Mouse (Mus musculus): ENCODE measurements at regions not wholly inside any gene's neighbourhood (a gene's known extent, or its start where the extent isn't known, plus 50 kb on each side); places are given as distances from the start of the nearest gene placed in this dataset.
A peak's percentile ranks its signal among the peaks of the same experiment; 100 is the strongest.

DNA sequence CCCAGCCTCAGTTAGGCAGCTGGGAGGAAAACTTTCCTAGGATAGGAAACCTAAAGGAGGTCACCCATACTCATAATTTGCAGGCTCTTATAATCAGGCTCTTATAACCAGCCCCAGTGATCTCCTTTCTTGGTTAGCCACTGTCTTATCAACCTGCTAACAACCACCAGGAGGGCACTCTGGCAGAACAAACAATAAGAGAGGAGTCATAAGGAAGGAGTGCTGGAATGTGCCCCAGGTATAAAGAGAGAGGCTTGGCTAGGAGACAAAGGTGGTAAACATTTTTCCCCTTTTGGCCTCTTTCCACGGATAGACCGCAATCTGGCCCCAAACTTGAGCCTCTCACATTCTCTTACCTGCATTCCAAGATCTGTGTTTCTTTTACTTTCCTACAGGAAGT, 189.4 kb upstream of the Acvr2a start:
- Histone ChIP-seq H3K4me3 (replicated peaks; ENCODE audit: low read length) (no peak overlapping the region), H3K9ac (ENCODE audit: low read length) (no peak overlapping the region), H3K36me3 (ENCODE audit: control insufficient read depth, insufficient read depth, low read length) (no peaks in the 10 kb centered on the region), H3K9me3 (replicated peaks; ENCODE audit: control insufficient read depth, low read length) (no peaks in the 10 kb centered on the region), H3K27ac (ENCODE audit: low read length) (peak overlapping the region; percentile 9; the same call in 1 of the 2 replicates), H3K27me3 (ENCODE audit: control insufficient read depth, insufficient read depth, low read length) (no peaks in the 10 kb centered on the region), H3K4me2 (ENCODE audit: low read depth, low read length) (no peak overlapping the region), H3K4me1 (ENCODE audit: control insufficient read depth, insufficient read depth, low read length) (peaks cover 10% of the 10 kb centered on the region; the same call in 1 of the 2 replicates)
- 35% methylated on average over 2 of the region's 2 CpGs for WGBS
- peak; percentile 64; the same call in 1 of the 2 replicates for ATAC-seq (ENCODE audit: insufficient read depth, low FRiP score)

DNA sequence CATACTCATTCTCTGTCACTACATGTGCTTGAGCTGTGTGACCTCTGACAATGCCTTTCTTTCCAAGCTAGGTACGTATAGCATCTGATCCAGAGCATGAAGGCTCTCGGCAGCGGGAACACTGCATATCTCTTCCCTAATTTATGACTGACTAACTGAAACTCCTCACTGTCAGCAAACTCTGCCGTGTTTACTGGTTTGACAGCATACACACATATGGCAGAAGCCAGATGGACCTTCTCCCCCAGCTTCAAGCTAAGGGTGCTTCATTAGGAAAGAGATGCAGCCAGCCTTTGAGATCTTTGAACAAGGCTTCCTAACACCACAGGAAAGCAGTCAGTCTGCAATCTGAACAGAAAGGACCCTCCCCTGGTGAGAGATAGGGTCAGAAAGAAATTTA, 186.9 kb upstream of the Acvr2a start:
- WGBS = 51% methylated on average over 4 of the region's 4 CpGs

DNA sequence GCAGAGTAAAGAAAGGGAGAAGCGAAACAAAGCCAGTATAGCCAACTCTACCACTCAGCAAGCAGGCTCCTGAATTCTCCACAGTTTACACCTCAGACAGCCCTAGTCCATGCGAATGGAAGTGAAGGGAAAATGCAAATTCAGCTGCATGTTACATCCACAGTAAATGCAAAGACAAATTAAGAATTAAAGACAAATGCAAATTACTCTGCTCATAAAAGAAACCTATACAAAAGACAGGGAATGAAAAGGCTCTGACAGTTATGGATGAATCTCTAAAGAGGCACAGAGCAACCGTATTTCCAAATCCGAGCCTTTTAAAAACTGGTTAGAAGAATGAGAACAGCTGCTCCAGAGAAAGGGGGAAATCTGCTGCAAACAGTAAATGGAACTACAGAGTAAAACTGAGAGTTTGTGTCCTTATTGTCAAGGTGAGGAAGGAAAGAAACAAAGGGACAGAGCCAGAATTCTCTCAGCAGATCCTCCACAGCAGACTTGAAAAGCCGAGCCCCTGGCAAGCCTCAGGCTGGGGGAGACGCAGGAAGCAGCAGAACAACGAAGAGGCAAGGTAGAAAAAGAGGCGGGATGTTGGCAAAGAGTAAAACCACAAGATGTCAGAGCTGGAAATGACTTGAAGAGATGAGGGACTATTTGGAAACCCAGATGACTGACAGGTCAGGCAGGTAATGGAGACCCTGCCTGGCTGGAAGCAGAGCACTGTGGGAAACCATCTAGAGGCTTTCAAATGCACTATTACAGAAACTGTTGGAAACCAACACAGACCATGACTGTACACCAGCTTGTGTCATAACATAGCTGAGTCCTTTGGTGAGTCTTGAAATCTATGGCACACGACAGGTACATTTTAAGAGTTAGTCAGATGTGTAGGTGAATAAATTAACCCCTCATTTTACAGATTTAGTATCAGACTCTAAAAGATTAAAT, 184.5 kb upstream of the Acvr2a start:
- Histone ChIP-seq H3K9me3 (replicated peaks; ENCODE audit: control insufficient read depth, low read length) (no peaks in the 10 kb centered on the region), H3K9ac (ENCODE audit: low read length) (no peak overlapping the region), H3K36me3 (ENCODE audit: control insufficient read depth, insufficient read depth, low read length) (no peaks in the 10 kb centered on the region), H3K27me3 (ENCODE audit: control insufficient read depth, insufficient read depth, low read length) (no peaks in the 10 kb centered on the region), H3K27ac (ENCODE audit: low read length) (no peak overlapping the region), H3K4me3 (replicated peaks; ENCODE audit: low read length) (no peak overlapping the region), H3K4me2 (ENCODE audit: low read depth, low read length) (no peak overlapping the region), H3K4me1 (ENCODE audit: control insufficient read depth, insufficient read depth, low read length) (peaks cover 5% of the 10 kb centered on the region; the same call in 1 of the 2 replicates)
- WGBS = 55% methylated on average over 9 of the region's 9 CpGs
- no peak for ATAC-seq (ENCODE audit: insufficient read depth, low FRiP score)

More for the DNA sequence above, 186.9 kb upstream of the Acvr2a start:
- Histone ChIP-seq H3K4me2 (ENCODE audit: low read depth, low read length) (no peak overlapping the region), H3K9me3 (replicated peaks; ENCODE audit: control insufficient read depth, low read length) (no peaks in the 10 kb centered on the region), H3K27ac (ENCODE audit: low read length) (no peak overlapping the region), H3K4me3 (replicated peaks; ENCODE audit: low read length) (no peak overlapping the region), H3K27me3 (ENCODE audit: control insufficient read depth, insufficient read depth, low read length) (no peaks in the 10 kb centered on the region), H3K4me1 (ENCODE audit: control insufficient read depth, insufficient read depth, low read length) (peaks cover 11% of the 10 kb centered on the region; the same call in 1 of the 2 replicates), H3K9ac (ENCODE audit: low read length) (no peak overlapping the region), H3K36me3 (ENCODE audit: control insufficient read depth, insufficient read depth, low read length) (no peaks in the 10 kb centered on the region)
- no peak for ATAC-seq (ENCODE audit: insufficient read depth, low FRiP score)

DNA sequence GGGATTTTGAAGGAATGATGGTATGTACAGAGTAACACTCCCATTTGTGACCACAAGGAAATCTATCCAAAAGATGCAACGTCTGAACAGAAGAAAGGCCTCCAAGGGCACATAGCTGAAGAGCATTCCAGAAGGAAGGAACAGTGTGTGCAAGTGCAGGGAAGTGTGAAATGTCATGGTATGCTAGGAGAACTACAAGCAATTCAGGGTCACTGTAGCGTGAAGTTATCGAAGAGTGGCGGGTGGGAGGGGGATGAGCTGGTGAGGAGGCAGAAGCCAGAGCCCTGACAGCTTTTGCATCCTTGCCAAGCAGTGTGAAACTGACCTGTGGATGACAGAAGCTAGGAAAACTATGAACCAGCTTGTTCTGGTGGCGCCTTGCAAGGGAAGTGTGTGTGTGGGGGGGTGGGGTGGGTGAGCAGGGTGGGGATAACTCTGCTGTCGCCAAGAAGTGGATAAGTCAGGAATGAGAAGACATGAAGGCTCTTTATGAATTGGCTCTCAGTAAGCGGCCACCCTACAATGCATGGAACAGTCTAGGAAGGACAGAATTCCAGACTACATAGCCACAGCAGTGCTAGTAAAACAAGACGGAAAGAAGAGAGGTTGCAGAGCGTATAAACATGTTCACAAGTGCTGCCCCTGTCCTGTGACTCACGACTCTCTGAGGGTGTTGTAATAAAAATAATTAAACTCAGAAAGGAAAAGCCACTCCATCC, 179.3 kb upstream of the Acvr2a start:
- Histone ChIP-seq H3K36me3 (ENCODE audit: control insufficient read depth, insufficient read depth, low read length) (no peaks in the 10 kb centered on the region), H3K27ac (ENCODE audit: low read length) (no peak overlapping the region), H3K9ac (ENCODE audit: low read length) (no peak overlapping the region), H3K4me3 (replicated peaks; ENCODE audit: low read length) (no peak overlapping the region), H3K4me2 (ENCODE audit: low read depth, low read length) (no peak overlapping the region), H3K9me3 (replicated peaks; ENCODE audit: control insufficient read depth, low read length) (no peaks in the 10 kb centered on the region), H3K27me3 (ENCODE audit: control insufficient read depth, insufficient read depth, low read length) (no peaks in the 10 kb centered on the region), H3K4me1 (ENCODE audit: control insufficient read depth, insufficient read depth, low read length) (no peaks in the 10 kb centered on the region)
- no peak for ATAC-seq (ENCODE audit: insufficient read depth, low FRiP score)
- 75% methylated on average over 10 of the region's 10 CpGs for WGBS

DNA sequence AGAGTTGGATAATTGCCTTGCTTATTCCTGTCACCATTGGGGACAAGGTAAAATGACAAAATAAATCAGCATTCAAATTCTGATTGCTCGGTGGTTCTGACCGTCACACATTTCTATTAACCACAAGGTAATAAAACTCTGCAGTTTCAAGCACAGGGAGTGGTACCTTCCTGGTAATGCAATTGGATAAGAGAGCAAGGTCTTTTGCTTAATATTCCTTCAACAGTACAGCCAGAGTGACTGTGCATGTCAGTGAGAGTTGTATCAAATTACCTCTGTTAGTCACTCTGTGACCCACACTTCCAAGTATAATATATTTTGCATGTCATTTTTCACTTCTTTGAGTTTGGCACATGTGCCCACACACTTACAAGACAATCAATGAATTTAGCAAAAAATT, 177.8 kb upstream of the Acvr2a start:
- 59% methylated on average over 2 of the region's 2 CpGs for WGBS
- Histone ChIP-seq H3K27ac (ENCODE audit: low read length) (no peak overlapping the region), H3K9me3 (replicated peaks; ENCODE audit: control insufficient read depth, low read length) (no peaks in the 10 kb centered on the region), H3K4me1 (ENCODE audit: control insufficient read depth, insufficient read depth, low read length) (no peaks in the 10 kb centered on the region), H3K9ac (ENCODE audit: low read length) (no peak overlapping the region), H3K4me2 (ENCODE audit: low read depth, low read length) (no peak overlapping the region), H3K36me3 (ENCODE audit: control insufficient read depth, insufficient read depth, low read length) (no peaks in the 10 kb centered on the region), H3K27me3 (ENCODE audit: control insufficient read depth, insufficient read depth, low read length) (no peaks in the 10 kb centered on the region), H3K4me3 (replicated peaks; ENCODE audit: low read length) (no peak overlapping the region)
- no peak for ATAC-seq (ENCODE audit: insufficient read depth, low FRiP score)

DNA sequence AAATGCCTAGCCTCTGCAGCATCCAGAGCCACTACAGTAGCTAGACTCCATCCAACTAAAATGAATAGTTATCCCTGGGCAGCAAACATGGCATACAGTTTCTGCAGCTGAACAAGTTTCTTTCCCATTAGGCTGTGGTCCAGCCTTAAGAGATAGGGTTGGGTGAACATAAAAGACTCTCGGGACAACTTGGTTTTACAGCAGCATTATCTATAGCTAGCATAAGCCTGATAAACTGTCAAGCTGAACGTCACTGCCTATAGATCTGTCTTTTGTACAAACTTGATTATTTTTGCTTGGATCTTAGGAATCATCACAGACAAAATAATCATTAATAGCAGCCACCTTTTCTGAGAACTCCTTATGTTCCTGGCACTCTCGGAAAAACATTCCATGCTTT, 169.8 kb upstream of the Acvr2a start:
- no peak for ATAC-seq (ENCODE audit: insufficient read depth, low FRiP score)

DNA sequence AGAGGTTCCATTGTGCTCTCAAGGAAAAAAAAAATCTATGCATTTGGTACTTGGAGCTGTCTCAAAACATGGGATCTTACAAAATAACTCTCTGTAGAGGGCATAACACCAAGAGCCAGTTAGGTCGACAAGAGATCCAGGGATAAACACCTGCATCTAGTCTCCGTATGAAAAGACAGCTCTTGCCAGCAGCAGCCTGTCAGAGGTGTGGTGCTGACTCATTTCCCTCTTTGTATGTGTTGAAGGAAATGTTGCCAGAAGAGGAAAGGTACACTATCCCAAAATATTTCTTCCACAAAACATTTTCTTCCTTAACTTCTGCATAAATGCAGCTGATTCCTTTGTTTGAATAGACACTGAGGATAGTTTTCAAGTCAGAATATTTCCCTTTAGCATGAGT, 163.6 kb upstream of the Acvr2a start:
- ATAC-seq (ENCODE audit: insufficient read depth, low FRiP score) = no peak
- Histone ChIP-seq H3K27ac (ENCODE audit: low read length) (no peak overlapping the region), H3K36me3 (ENCODE audit: control insufficient read depth, insufficient read depth, low read length) (no peaks in the 10 kb centered on the region), H3K9me3 (replicated peaks; ENCODE audit: control insufficient read depth, low read length) (no peaks in the 10 kb centered on the region), H3K4me1 (ENCODE audit: control insufficient read depth, insufficient read depth, low read length) (0 out of 2 replicates have a peak, but pooled peaks cover 3% of the 10 kb centered on the region), H3K4me2 (ENCODE audit: low read depth, low read length) (no peak overlapping the region), H3K9ac (ENCODE audit: low read length) (no peak overlapping the region), H3K27me3 (ENCODE audit: control insufficient read depth, insufficient read depth, low read length) (no peaks in the 10 kb centered on the region), H3K4me3 (replicated peaks; ENCODE audit: low read length) (no peak overlapping the region)
- 31% methylated on average over 2 of the region's 2 CpGs for WGBS

More for the DNA sequence above, 169.8 kb upstream of the Acvr2a start:
- H3K36me3 ChIP-seq (ENCODE audit: control insufficient read depth, insufficient read depth, low read length) = no peaks in the 10 kb centered on the region
- WGBS = 62% methylated on average over 3 of the region's 3 CpGs
- H3K9ac ChIP-seq (ENCODE audit: low read length) = no peak overlapping the region
- H3K4me2 ChIP-seq (ENCODE audit: low read depth, low read length) = no peak overlapping the region
- H3K27me3 ChIP-seq (ENCODE audit: control insufficient read depth, insufficient read depth, low read length) = no peaks in the 10 kb centered on the region; the same call in 1 of the 2 replicates
- no peak overlapping the region for H3K4me3 ChIP-seq (replicated peaks; ENCODE audit: low read length)
- H3K9me3 ChIP-seq (replicated peaks; ENCODE audit: control insufficient read depth, low read length) = no peaks in the 10 kb centered on the region
- no peaks in the 10 kb centered on the region for H3K4me1 ChIP-seq (ENCODE audit: control insufficient read depth, insufficient read depth, low read length)
- H3K27ac ChIP-seq (ENCODE audit: low read length) = no peak overlapping the region

DNA sequence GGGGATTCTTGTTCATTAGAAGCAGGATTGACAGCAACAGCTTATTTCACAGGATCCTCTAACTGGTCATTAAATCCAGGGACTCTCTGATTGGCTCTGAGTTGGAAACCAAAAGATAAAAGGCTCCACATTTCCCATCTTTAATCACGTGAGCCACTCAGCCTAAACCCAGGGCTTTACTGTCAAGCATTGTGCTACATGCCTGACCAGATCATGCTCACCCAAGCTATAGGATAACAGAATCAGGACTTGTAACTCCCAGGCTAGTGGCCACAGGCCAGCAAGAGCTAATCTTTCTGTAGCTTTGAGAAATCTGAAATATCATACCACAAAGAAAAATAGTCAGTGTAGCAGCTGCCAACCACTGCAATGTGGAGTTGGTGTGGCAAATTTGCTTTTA, 152.7 kb upstream of the Acvr2a start:
- Histone ChIP-seq H3K4me3 (replicated peaks; ENCODE audit: low read length) (no peak overlapping the region), H3K9me3 (replicated peaks; ENCODE audit: control insufficient read depth, low read length) (no peaks in the 10 kb centered on the region), H3K4me1 (ENCODE audit: control insufficient read depth, insufficient read depth, low read length) (no peaks in the 10 kb centered on the region), H3K4me2 (ENCODE audit: low read depth, low read length) (no peak overlapping the region), H3K27me3 (ENCODE audit: control insufficient read depth, insufficient read depth, low read length) (no peaks in the 10 kb centered on the region), H3K27ac (ENCODE audit: low read length) (no peak overlapping the region), H3K9ac (ENCODE audit: low read length) (no peak overlapping the region), H3K36me3 (ENCODE audit: control insufficient read depth, insufficient read depth, low read length) (no peaks in the 10 kb centered on the region)
- ATAC-seq (ENCODE audit: insufficient read depth, low FRiP score) = no peak
- 73% methylated on average over 1 of the region's 1 CpGs for WGBS

DNA sequence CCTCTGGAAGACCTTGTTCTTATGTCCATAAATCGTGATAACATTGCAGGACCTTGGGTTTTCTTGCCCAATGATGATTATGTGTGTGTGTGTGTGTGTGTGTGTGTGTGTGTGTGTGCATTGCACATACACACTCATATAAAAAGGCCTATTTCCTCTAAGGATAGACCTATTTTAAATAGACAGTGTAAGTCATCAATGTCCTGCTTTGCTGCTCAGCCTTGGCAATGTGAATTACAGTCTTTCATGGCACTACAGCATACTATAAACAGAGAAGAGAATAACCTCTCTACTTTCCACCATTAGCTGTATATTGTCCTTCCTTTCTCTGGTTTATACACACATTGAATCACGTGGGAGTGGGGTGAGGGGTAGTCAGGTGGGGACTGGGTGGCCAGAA, 148.8 kb upstream of the Acvr2a start:
- Histone ChIP-seq H3K27me3 (ENCODE audit: control insufficient read depth, insufficient read depth, low read length) (no peaks in the 10 kb centered on the region), H3K36me3 (ENCODE audit: control insufficient read depth, insufficient read depth, low read length) (no peaks in the 10 kb centered on the region), H3K27ac (ENCODE audit: low read length) (no peak overlapping the region), H3K9ac (ENCODE audit: low read length) (no peak overlapping the region), H3K4me2 (ENCODE audit: low read depth, low read length) (no peak overlapping the region), H3K4me1 (ENCODE audit: control insufficient read depth, insufficient read depth, low read length) (no peaks in the 10 kb centered on the region), H3K4me3 (replicated peaks; ENCODE audit: low read length) (no peak overlapping the region), H3K9me3 (replicated peaks; ENCODE audit: control insufficient read depth, low read length) (no peaks in the 10 kb centered on the region)
- no peak for ATAC-seq (ENCODE audit: insufficient read depth, low FRiP score)
- 48% methylated on average over 2 of the region's 2 CpGs for WGBS

All from stomach, embryonic 16.5 days (tissue).